Mouse (Mus musculus) G1E (cell line): ENCODE data around the gene Pacs2.

Experiments used
- CTCF ChIP-seq: IDR thresholded peaks from 2 replicates; pipeline ENCODE4 v1.5.1; 2012; ENCODE audit warnings: low read depth, low read length, inconsistent platforms, mixed read lengths
- GATA1 ChIP-seq: IDR thresholded peaks from 2 replicates; pipeline ENCODE4 v1.6.1; 2012; ENCODE audit warnings: borderline replicate concordance, low read length, inconsistent platforms, mixed read lengths
- TAL1 ChIP-seq: conservative IDR thresholded peaks from 2 replicates; pipeline ENCODE4 v1.6.1; 2012; ENCODE audit warnings: low read depth, low read length, inconsistent platforms, mixed read lengths

GRCm38 (mm10) chr12:113087276-113087675 is 73.0 kb downstream of the Pacs2 start:
- TF ChIP-seq GATA1, result no peak
- TF ChIP-seq CTCF, result no peak
- no peak for TF ChIP-seq TAL1
